Mouse (Mus musculus): ENCODE measurements at regions not wholly inside any gene's neighbourhood (a gene's known extent, or its start where the extent isn't known, plus 50 kb on each side); places are given as distances from the start of the nearest gene placed in this dataset.

- Histone ChIP-seq H3K27me3 (ENCODE audit: control insufficient read depth, insufficient read depth, low read length, poor library complexity, severe bottlenecking) (no peaks in the 10 kb centered on the region; the same call in 1 of the 2 replicates), H3K36me3 (ENCODE audit: control insufficient read depth, insufficient read depth, low read length, poor library complexity, severe bottlenecking) (no peaks in the 10 kb centered on the region)
- peak; percentile 44 for DNase-seq (ENCODE audit: low read depth, low spot score)
These were observed 577.7 kb upstream of the Gm10131 start for GRCm38 (mm10) chr8:34689049-34689824.

DNA sequence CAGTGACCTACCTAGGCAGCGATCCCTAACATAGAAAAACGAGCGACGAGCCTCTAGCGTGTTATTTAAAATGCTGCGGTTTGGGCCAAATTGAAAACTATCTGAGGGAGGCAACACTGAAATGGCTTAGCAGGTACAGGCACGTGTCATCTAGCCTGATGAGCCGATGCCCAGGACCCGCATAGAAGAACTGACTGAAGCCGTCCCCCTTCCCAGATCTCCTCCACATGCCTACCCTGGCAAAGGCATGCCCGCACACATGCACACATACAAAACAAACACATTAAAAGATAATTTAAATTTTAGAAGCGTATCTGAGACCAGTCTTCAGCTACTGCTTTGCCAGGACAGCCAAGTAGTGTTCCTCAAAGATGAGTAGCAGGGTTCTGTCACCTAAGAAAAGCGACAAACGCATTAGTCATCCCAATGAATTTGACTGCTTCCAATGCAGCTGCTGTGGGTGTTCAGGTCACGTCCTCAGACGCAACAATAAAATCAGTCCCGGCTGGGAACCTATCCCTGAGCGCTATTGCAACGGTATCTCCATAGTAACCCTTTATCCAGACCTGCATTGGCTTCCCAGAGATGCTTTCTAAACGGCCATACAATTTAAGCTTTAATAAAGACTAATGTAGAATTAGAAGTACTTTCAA lies 577.0 kb upstream of the Gm10131 start:
- Histone ChIP-seq H3K27me3 (ENCODE audit: control insufficient read depth, insufficient read depth, low read length, poor library complexity, severe bottlenecking) (no peaks in the 10 kb centered on the region; the same call in 1 of the 2 replicates), H3K36me3 (ENCODE audit: control insufficient read depth, insufficient read depth, low read length, poor library complexity, severe bottlenecking) (no peaks in the 10 kb centered on the region)
- no peak for DNase-seq (ENCODE audit: low read depth, low spot score)

GRCm38 (mm10) chr8:34686371-34686770 lies 574.8 kb upstream of the Gm10131 start:
- Histone ChIP-seq H3K27me3 (ENCODE audit: control insufficient read depth, insufficient read depth, low read length, poor library complexity, severe bottlenecking) (no peaks in the 10 kb centered on the region; the same call in 1 of the 2 replicates), H3K36me3 (ENCODE audit: control insufficient read depth, insufficient read depth, low read length, poor library complexity, severe bottlenecking) (no peaks in the 10 kb centered on the region)
- DNase-seq (ENCODE audit: low read depth, low spot score): no peak

DNA sequence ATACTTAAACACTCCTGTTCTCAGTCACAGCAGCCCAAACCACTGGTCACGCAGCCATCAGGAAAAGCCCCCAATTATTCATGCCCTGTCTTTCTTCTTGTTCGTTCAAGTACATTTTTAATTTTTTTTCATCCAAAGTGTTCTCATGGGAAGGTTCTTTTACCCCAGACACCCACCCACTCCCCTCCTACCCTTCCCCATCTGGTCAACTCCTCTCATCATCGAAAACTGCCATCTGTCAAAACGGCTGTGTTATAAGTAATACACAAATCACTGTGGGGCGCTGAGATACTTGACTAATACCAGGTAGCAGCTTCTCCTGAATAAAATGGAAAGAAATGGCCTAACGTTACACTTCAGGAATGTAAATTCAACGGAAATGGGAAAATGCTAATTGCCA lies 573.1 kb upstream of the Gm10131 start:
- Histone ChIP-seq H3K27me3 (ENCODE audit: control insufficient read depth, insufficient read depth, low read length, poor library complexity, severe bottlenecking) (no peaks in the 10 kb centered on the region; the same call in 1 of the 2 replicates), H3K36me3 (ENCODE audit: control insufficient read depth, insufficient read depth, low read length, poor library complexity, severe bottlenecking) (no peaks in the 10 kb centered on the region)
- DNase-seq (ENCODE audit: low read depth, low spot score): no peak

GRCm38 (mm10) chr8:34683173-34683572 lies 571.6 kb upstream of the Gm10131 start:
- no peak for DNase-seq (ENCODE audit: low read depth, low spot score)
- Histone ChIP-seq H3K27me3 (ENCODE audit: control insufficient read depth, insufficient read depth, low read length, poor library complexity, severe bottlenecking) (no peaks in the 10 kb centered on the region), H3K36me3 (ENCODE audit: control insufficient read depth, insufficient read depth, low read length, poor library complexity, severe bottlenecking) (no peaks in the 10 kb centered on the region)

GRCm38 (mm10) chr8:34682221-34682620 lies 570.7 kb upstream of the Gm10131 start:
- Histone ChIP-seq H3K27me3 (ENCODE audit: control insufficient read depth, insufficient read depth, low read length, poor library complexity, severe bottlenecking) (no peaks in the 10 kb centered on the region), H3K36me3 (ENCODE audit: control insufficient read depth, insufficient read depth, low read length, poor library complexity, severe bottlenecking) (no peaks in the 10 kb centered on the region)
- DNase-seq (ENCODE audit: low read depth, low spot score): no peak

GRCm38 (mm10) chr8:34679565-34680291 lies 568.2 kb upstream of the Gm10131 start:
- DNase-seq (ENCODE audit: low read depth, low spot score): no peak
- H3K36me3 ChIP-seq (ENCODE audit: control insufficient read depth, insufficient read depth, low read length, poor library complexity, severe bottlenecking): no peaks in the 10 kb centered on the region
- H3K27me3 ChIP-seq (ENCODE audit: control insufficient read depth, insufficient read depth, low read length, poor library complexity, severe bottlenecking): no peaks in the 10 kb centered on the region

GRCm38 (mm10) chr8:34678879-34679278 lies 567.3 kb upstream of the Gm10131 start:
- DNase-seq (ENCODE audit: low read depth, low spot score): no peak
- no peaks in the 10 kb centered on the region for H3K36me3 ChIP-seq (ENCODE audit: control insufficient read depth, insufficient read depth, low read length, poor library complexity, severe bottlenecking)
- H3K27me3 ChIP-seq (ENCODE audit: control insufficient read depth, insufficient read depth, low read length, poor library complexity, severe bottlenecking): no peaks in the 10 kb centered on the region

DNA sequence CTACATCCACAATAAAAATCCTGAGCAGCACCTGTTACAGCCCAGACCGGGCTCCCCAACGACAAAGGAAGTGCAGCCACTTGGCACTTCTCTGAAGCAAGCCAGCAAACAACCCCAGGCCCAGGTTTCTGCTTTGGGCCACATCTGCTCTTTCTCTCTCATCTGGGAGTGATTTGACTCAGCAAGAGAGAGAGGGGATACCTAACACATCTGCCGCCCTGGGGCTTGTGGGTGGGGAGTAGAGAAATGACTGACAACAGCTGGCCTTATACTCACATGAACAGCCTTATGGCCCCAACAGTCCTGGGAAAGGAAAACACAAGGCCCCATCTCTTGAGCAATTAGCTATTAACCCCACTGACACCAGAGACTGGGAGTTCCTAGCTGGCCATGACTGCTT lies 560.2 kb upstream of the Gm10131 start:
- H3K27me3 ChIP-seq (ENCODE audit: control insufficient read depth, insufficient read depth, low read length, poor library complexity, severe bottlenecking): no peaks in the 10 kb centered on the region
- H3K36me3 ChIP-seq (ENCODE audit: control insufficient read depth, insufficient read depth, low read length, poor library complexity, severe bottlenecking): no peaks in the 10 kb centered on the region
- DNase-seq (ENCODE audit: low read depth, low spot score): peak; percentile 42

GRCm38 (mm10) chr8:34670930-34671715 lies 559.6 kb upstream of the Gm10131 start:
- peak; percentile 63 for DNase-seq (ENCODE audit: low read depth, low spot score)
- no peaks in the 10 kb centered on the region for H3K27me3 ChIP-seq (ENCODE audit: control insufficient read depth, insufficient read depth, low read length, poor library complexity, severe bottlenecking)
- H3K36me3 ChIP-seq (ENCODE audit: control insufficient read depth, insufficient read depth, low read length, poor library complexity, severe bottlenecking): no peaks in the 10 kb centered on the region

DNA sequence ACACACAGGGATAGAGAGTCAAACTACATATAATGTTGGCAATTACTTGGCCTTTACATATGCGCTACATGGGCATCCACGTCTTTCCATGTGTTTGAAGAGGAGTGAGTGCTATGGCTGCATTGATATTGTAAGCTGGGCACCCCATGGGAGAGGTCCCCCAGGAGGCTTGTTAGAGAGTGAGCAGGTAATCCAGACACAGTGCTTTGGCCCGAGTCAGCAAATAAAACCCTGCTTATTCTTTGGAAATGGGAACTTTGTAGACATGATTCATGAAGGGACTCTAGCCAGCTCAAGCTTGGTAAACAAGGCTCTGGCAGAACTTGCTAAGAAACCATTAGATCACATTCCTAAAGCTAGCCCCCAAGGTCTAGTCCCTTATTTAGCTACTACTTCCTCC lies 557.6 kb upstream of the Gm10131 start:
- no peaks in the 10 kb centered on the region for H3K36me3 ChIP-seq (ENCODE audit: control insufficient read depth, insufficient read depth, low read length, poor library complexity, severe bottlenecking)
- no peak for DNase-seq (ENCODE audit: low read depth, low spot score)

GRCm38 (mm10) chr8:34664429-34664828 lies 552.9 kb upstream of the Gm10131 start:
- DNase-seq (ENCODE audit: low read depth, low spot score): no peak

More for the DNA sequence above, 557.6 kb upstream of the Gm10131 start:
- no peaks in the 10 kb centered on the region for H3K27me3 ChIP-seq (ENCODE audit: control insufficient read depth, insufficient read depth, low read length, poor library complexity, severe bottlenecking)

DNA sequence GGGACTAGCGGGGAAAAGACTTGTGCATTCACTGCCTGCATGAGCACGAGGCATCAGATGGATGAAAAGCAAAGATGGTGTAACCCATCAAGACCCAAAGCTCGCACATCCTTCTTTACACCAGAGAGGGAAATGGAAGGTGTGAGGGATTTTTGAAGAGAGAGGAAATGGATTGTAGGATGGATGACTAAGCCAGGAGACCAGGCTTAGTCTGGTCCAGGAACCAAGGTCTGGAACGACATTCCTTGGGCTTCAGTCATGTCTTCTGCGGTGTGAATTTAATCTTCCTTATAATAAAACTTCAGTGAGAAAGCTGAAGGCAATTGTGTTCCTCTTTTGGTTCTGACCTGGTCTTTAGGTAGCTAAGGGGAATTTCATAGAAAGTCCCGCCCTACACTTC lies 551.0 kb upstream of the Gm10131 start:
- no peak for DNase-seq (ENCODE audit: low read depth, low spot score)
- H3K36me3 ChIP-seq (ENCODE audit: control insufficient read depth, insufficient read depth, low read length, poor library complexity, severe bottlenecking): no peaks in the 10 kb centered on the region
- no peaks in the 10 kb centered on the region for H3K27me3 ChIP-seq (ENCODE audit: control insufficient read depth, insufficient read depth, low read length, poor library complexity, severe bottlenecking)

More at GRCm38 (mm10) chr8:34664429-34664828, 552.9 kb upstream of the Gm10131 start:
- Histone ChIP-seq H3K36me3 (ENCODE audit: control insufficient read depth, insufficient read depth, low read length, poor library complexity, severe bottlenecking) (no peaks in the 10 kb centered on the region), H3K27me3 (ENCODE audit: control insufficient read depth, insufficient read depth, low read length, poor library complexity, severe bottlenecking) (no peaks in the 10 kb centered on the region)

DNA sequence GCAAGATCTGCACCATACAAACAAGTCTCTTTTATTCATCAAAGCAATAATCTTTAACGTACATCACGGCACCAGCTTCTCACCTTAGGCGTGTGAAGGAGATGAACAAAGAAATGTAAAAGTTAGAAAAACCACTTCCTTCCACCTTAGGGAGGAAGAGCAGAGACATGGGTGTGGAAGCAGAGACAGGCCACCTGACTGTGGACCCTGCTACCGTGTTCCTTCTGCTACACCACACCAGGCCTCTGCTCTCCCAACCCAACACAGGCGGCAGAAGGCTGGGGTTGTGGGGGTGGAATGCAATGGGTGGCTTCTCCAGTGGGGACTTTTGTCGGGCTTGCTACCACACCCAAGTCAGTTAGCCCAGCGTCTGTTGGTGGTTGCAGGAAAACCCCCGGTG lies 540.2 kb upstream of the Gm10131 start:
- DNase-seq (ENCODE audit: low read depth, low spot score): no peak
- Histone ChIP-seq H3K27me3 (ENCODE audit: control insufficient read depth, insufficient read depth, low read length, poor library complexity, severe bottlenecking) (no peaks in the 10 kb centered on the region), H3K36me3 (ENCODE audit: control insufficient read depth, insufficient read depth, low read length, poor library complexity, severe bottlenecking) (no peaks in the 10 kb centered on the region)

Data from splenic B cell, adult 2 months (primary cell).